In genomic region chr14:60683989-60684388, GRCm38 (mm10) we compare ENCODE assay signal across 24 mouse cellular contexts. TPM values are rescaled to one million over a fixed set of nuclear protein-coding genes. Genes with fewer than 3 reads are reported as not detected.
DNase-seq lines count a peak whose midpoint lies in the region; ATAC-seq and TF ChIP-seq lines count a peak whose summit lies in the region.
"Had no signal": no experiment of that assay in that cellular context is flagged by ENCODE, and none has a peak within 500 bp of the region (broad histone marks: within the 10 kb centered on the region; RNA-seq: fewer than 3 reads in every experiment).

No protein-coding gene starts in this region.

- H3K4me3 ChIP-seq in forebrain, embryonic 12.5 days (replicated peaks) = no peak overlapping the region
- H3K4me3 ChIP-seq in forebrain, embryonic 11.5 days (ENCODE audit: low read depth, low read length) = no peak overlapping the region
- H3K4me3 ChIP-seq in kidney, adult 2 months (ENCODE audit: insufficient read depth, low read depth, low read length) = no peak overlapping the region
- no peak overlapping the region for H3K4me3 ChIP-seq in kidney, embryonic 14.5 days (ENCODE audit: low read length)
- no peak overlapping the region for H3K4me3 ChIP-seq in midbrain, postnatal 0 days (ENCODE audit: low read depth, low read length)
- no peak overlapping the region for H3K4me3 ChIP-seq in midbrain, embryonic 13.5 days (replicated peaks)
- no peak overlapping the region for H3K4me3 ChIP-seq in forebrain, postnatal 0 days (ENCODE audit: low read depth, low read length)
- H3K4me3 ChIP-seq: heart, adult 2 months; heart, embryonic 12.5 days; midbrain, embryonic 10.5 days had no signal

- no peak overlapping the region for H3K4me2 ChIP-seq in forebrain, embryonic 12.5 days
- no peak overlapping the region for H3K4me2 ChIP-seq in forebrain, embryonic 11.5 days (ENCODE audit: low read depth, low read length, severe bottlenecking)
- H3K4me2 ChIP-seq in kidney, embryonic 14.5 days (replicated peaks; ENCODE audit: low read depth, low read length) = no peak overlapping the region
- no peak overlapping the region for H3K4me2 ChIP-seq in midbrain, postnatal 0 days (ENCODE audit: low read depth, low read length, poor library complexity, severe bottlenecking)
- no peak overlapping the region for H3K4me2 ChIP-seq in midbrain, embryonic 13.5 days (replicated peaks)
- H3K4me2 ChIP-seq in forebrain, postnatal 0 days (ENCODE audit: low read depth) = no peak overlapping the region; the same call in 1 of the 2 replicates
- H3K4me2 ChIP-seq: heart, embryonic 12.5 days had no signal

- H3K36me3 ChIP-seq in forebrain, embryonic 12.5 days (replicated peaks) = no peaks in the 10 kb centered on the region
- no peaks in the 10 kb centered on the region for H3K36me3 ChIP-seq in forebrain, embryonic 11.5 days (ENCODE audit: control insufficient read depth, insufficient read depth, low read length)
- no peaks in the 10 kb centered on the region for H3K36me3 ChIP-seq in kidney, adult 2 months (ENCODE audit: control insufficient read depth, insufficient read depth, low read length)
- no peaks in the 10 kb centered on the region for H3K36me3 ChIP-seq in kidney, embryonic 14.5 days (ENCODE audit: control insufficient read depth, insufficient read depth, low read length)
- no peaks in the 10 kb centered on the region for H3K36me3 ChIP-seq in midbrain, postnatal 0 days (ENCODE audit: insufficient read depth, low read length)
- H3K36me3 ChIP-seq in midbrain, embryonic 13.5 days = no peaks in the 10 kb centered on the region
- H3K36me3 ChIP-seq in forebrain, postnatal 0 days (ENCODE audit: insufficient read depth) = no peaks in the 10 kb centered on the region
- H3K36me3 ChIP-seq: heart, embryonic 12.5 days had no signal

- DNase-seq in forebrain, embryonic 11.5 days (ENCODE audit: low spot score) = no peak
- no peak for DNase-seq in kidney, adult 2 months
- DNase-seq in midbrain, postnatal 0 days (ENCODE audit: low spot score) = no peak
- no peak for DNase-seq in forebrain, postnatal 0 days
- no peak for DNase-seq in cerebellum, postnatal 25 days
- DNase-seq: adrenal gland, postnatal 10 days; cerebellum, adult 18-20 months; heart, adult 2 months; heart, postnatal 4 days; kidney, postnatal 4 days; liver; lung, adult 2 months; lung, postnatal 14 days; thymus, adult 18-20 months; thymus, postnatal 25 days had no signal

- no peaks in the 10 kb centered on the region for H3K27me3 ChIP-seq in forebrain, embryonic 12.5 days
- no peaks in the 10 kb centered on the region for H3K27me3 ChIP-seq in forebrain, embryonic 11.5 days (ENCODE audit: control insufficient read depth, insufficient read depth, low read length)
- H3K27me3 ChIP-seq in kidney, adult 2 months (replicated peaks; ENCODE audit: control insufficient read depth, insufficient read depth, low read length) = no peaks in the 10 kb centered on the region
- no peaks in the 10 kb centered on the region for H3K27me3 ChIP-seq in kidney, embryonic 14.5 days (ENCODE audit: control insufficient read depth, insufficient read depth, low read length)
- no peaks in the 10 kb centered on the region for H3K27me3 ChIP-seq in midbrain, postnatal 0 days (ENCODE audit: insufficient read depth, low read length)
- H3K27me3 ChIP-seq in midbrain, embryonic 13.5 days = no peaks in the 10 kb centered on the region
- no peaks in the 10 kb centered on the region for H3K27me3 ChIP-seq in forebrain, postnatal 0 days (ENCODE audit: insufficient read depth, low read length)
- H3K27me3 ChIP-seq: heart, embryonic 12.5 days had no signal

- no peak for TF ChIP-seq POLR2A in kidney, adult 2 months (IDR thresholded peaks at IDR 0.05; ENCODE audit: low read depth, low read length)

- 65% methylated on average over 10 of the region's 10 CpGs for WGBS in forebrain, embryonic 12.5 days
- WGBS in forebrain, embryonic 11.5 days = 80% methylated on average over 10 of the region's 10 CpGs
- WGBS in kidney, adult 2 months = 64% methylated on average over 10 of the region's 10 CpGs
- WGBS in kidney, embryonic 14.5 days = 81% methylated on average over 10 of the region's 10 CpGs
- WGBS in midbrain, postnatal 0 days = 45% methylated on average over 10 of the region's 10 CpGs
- 70% methylated on average over 10 of the region's 10 CpGs for WGBS in midbrain, embryonic 13.5 days
- 37% methylated on average over 10 of the region's 10 CpGs for WGBS in forebrain, postnatal 0 days

- H3K9me3 ChIP-seq in forebrain, embryonic 12.5 days = no peaks in the 10 kb centered on the region
- H3K9me3 ChIP-seq in forebrain, embryonic 11.5 days (ENCODE audit: control insufficient read depth, low read length) = no peaks in the 10 kb centered on the region
- no peaks in the 10 kb centered on the region for H3K9me3 ChIP-seq in kidney, embryonic 14.5 days (ENCODE audit: control insufficient read depth, low read length)
- H3K9me3 ChIP-seq in midbrain, postnatal 0 days (ENCODE audit: low read length) = no peaks in the 10 kb centered on the region
- H3K9me3 ChIP-seq in midbrain, embryonic 13.5 days = no peaks in the 10 kb centered on the region
- no peaks in the 10 kb centered on the region for H3K9me3 ChIP-seq in forebrain, postnatal 0 days (ENCODE audit: low read length)
- H3K9me3 ChIP-seq: heart, embryonic 12.5 days; midbrain, embryonic 10.5 days had no signal

- H3K9ac ChIP-seq in forebrain, embryonic 12.5 days = no peak overlapping the region
- H3K9ac ChIP-seq in forebrain, embryonic 11.5 days (ENCODE audit: low read length) = no peak overlapping the region; the same call in 1 of the 2 replicates
- no peak overlapping the region for H3K9ac ChIP-seq in kidney, embryonic 14.5 days (ENCODE audit: low read depth, low read length)
- H3K9ac ChIP-seq in midbrain, postnatal 0 days (replicated peaks; ENCODE audit: low read length, poor library complexity, severe bottlenecking) = no peak overlapping the region
- H3K9ac ChIP-seq in midbrain, embryonic 13.5 days (replicated peaks) = no peak overlapping the region
- no peak overlapping the region for H3K9ac ChIP-seq in forebrain, postnatal 0 days
- H3K9ac ChIP-seq: heart, embryonic 12.5 days; liver, embryonic 14.5 days had no signal

- TF ChIP-seq CTCF in kidney, adult 2 months (conservative IDR thresholded peaks at IDR 0.05; ENCODE audit: insufficient read depth, insufficient read length, low read depth, low read length) = 0 out of 2 replicates have a peak, but pooled peaks have one; percentile 2
- TF ChIP-seq CTCF in midbrain, postnatal 0 days (IDR thresholded peaks at IDR 0.05) = peak; percentile 44
- peak; percentile 45 for TF ChIP-seq CTCF in forebrain, postnatal 0 days (IDR thresholded peaks at IDR 0.05; ENCODE audit: low read depth)

- H3K27ac ChIP-seq in forebrain, embryonic 12.5 days = 0 out of 2 replicates have a peak overlapping the region, but pooled peaks have one; percentile 13
- no peak overlapping the region for H3K27ac ChIP-seq in forebrain, embryonic 11.5 days (ENCODE audit: low read depth, low read length)
- H3K27ac ChIP-seq in kidney, adult 2 months (ENCODE audit: insufficient read depth, low read depth, low read length) = no peak overlapping the region
- no peak overlapping the region for H3K27ac ChIP-seq in kidney, embryonic 14.5 days (ENCODE audit: low read depth, low read length)
- no peak overlapping the region for H3K27ac ChIP-seq in midbrain, postnatal 0 days (ENCODE audit: low read depth, low read length)
- no peak overlapping the region; the same call in 1 of the 2 replicates for H3K27ac ChIP-seq in midbrain, embryonic 13.5 days
- no peak overlapping the region for H3K27ac ChIP-seq in forebrain, postnatal 0 days (ENCODE audit: low read depth, low read length)
- H3K27ac ChIP-seq: liver, embryonic 14.5 days; midbrain, embryonic 10.5 days; stomach, postnatal 0 days had no signal

- peaks cover 65% of the 10 kb centered on the region for H3K4me1 ChIP-seq in forebrain, embryonic 12.5 days
- H3K4me1 ChIP-seq in forebrain, embryonic 11.5 days (replicated peaks; ENCODE audit: control insufficient read depth, insufficient read depth, low read length) = peaks cover 19% of the 10 kb centered on the region; the same call in 1 of the 2 replicates
- peaks cover 28% of the 10 kb centered on the region for H3K4me1 ChIP-seq in kidney, adult 2 months (ENCODE audit: control insufficient read depth, insufficient read depth, low read length)
- peaks cover 34% of the 10 kb centered on the region for H3K4me1 ChIP-seq in kidney, embryonic 14.5 days (ENCODE audit: control insufficient read depth, insufficient read depth, low read length)
- no peaks in the 10 kb centered on the region for H3K4me1 ChIP-seq in midbrain, postnatal 0 days (ENCODE audit: insufficient read depth, low read length)
- H3K4me1 ChIP-seq in midbrain, embryonic 13.5 days (replicated peaks) = peaks cover 48% of the 10 kb centered on the region
- H3K4me1 ChIP-seq in forebrain, postnatal 0 days (ENCODE audit: insufficient read depth) = 0 out of 2 replicates have a peak, but pooled peaks cover 7% of the 10 kb centered on the region

- ATAC-seq in forebrain, embryonic 12.5 days (ENCODE audit: low FRiP score) = no peak
- ATAC-seq in forebrain, embryonic 11.5 days (replicated peaks; ENCODE audit: low FRiP score) = no peak
- ATAC-seq in kidney, embryonic 14.5 days (ENCODE audit: low FRiP score, low TSS enrichment) = no peak
- no peak for ATAC-seq in midbrain, postnatal 0 days (ENCODE audit: low FRiP score)
- ATAC-seq in midbrain, embryonic 13.5 days = no peak
- no peak for ATAC-seq in forebrain, postnatal 0 days
- ATAC-seq: intestine, postnatal 0 days; Patski had no signal

RNA-seq across cellular contexts. Expression of gene Spata13, which starts 50.2 kb away (rescaled TPM):
- polyA plus RNA-seq in forebrain, embryonic 12.5 days (2016; fragmentation: Nextera tagmentation; extraction: Ambion mirVana) = 121 and 128 TPM in 2 replicates
- 136 and 137 TPM in 2 replicates for polyA plus RNA-seq in forebrain, embryonic 11.5 days (2014; fragmentation: Nextera tagmentation; extraction: Ambion mirVana)
- 24.1 and 27.7 TPM in 2 replicates for polyA plus RNA-seq in kidney, adult 2 months (2012; rRNA removed)
- polyA plus RNA-seq in kidney, embryonic 14.5 days (2014; fragmentation: Nextera tagmentation; extraction: Ambion mirVana) = 54.1 and 65.7 TPM in 2 replicates
- total RNA-seq in midbrain, postnatal 0 days (2014; rRNA removed) = 28.0 and 33.0 TPM in 2 replicates
- polyA plus RNA-seq in midbrain, postnatal 0 days (2015; fragmentation: Nextera tagmentation; extraction: Ambion mirVana) = 9.0 and 12.4 TPM in 2 replicates
- polyA plus RNA-seq in midbrain, embryonic 13.5 days (2015; fragmentation: Nextera tagmentation; extraction: Ambion mirVana) = 41.3 and 47.4 TPM in 2 replicates
- total RNA-seq in forebrain, postnatal 0 days (2014; rRNA removed) = 28.1 and 43.6 TPM in 2 replicates
- polyA plus RNA-seq in forebrain, postnatal 0 days (2015; fragmentation: Nextera tagmentation; extraction: Ambion mirVana) = 10.7 and 17.3 TPM in 2 replicates
